Mouse (Mus musculus) small intestine, adult 2 months (tissue): Measurements from ENCODE around the gene Gen1. TPM values are rescaled to one million over a fixed set of nuclear protein-coding genes. Genes with fewer than 3 reads are reported as not detected.
A peak's percentile ranks its signal among the peaks of the same experiment; 100 is the strongest.

Experiments used
- H3K27ac ChIP-seq: fragments of 200-500 bp; 2 replicates; pipeline ENCODE4 v1.5.1; 2012; ENCODE audit warnings: low read depth, low read length, control low read depth, inconsistent platforms; ENCODE audit not compliant: insufficient read depth
- H3K27me3 ChIP-seq: fragments of 200-500 bp; 2 replicates; pipeline ENCODE4 v1.6.1; 2012; ENCODE audit warnings: mild to moderate bottlenecking, moderate library complexity, low read length, inconsistent platforms; ENCODE audit not compliant: control insufficient read depth, insufficient read depth
- H3K36me3 ChIP-seq: fragments of 200-500 bp; 2 replicates; pipeline ENCODE4 v1.6.1; 2012; ENCODE audit warnings: mild to moderate bottlenecking, low read length, control low read depth, inconsistent platforms; ENCODE audit not compliant: control insufficient read depth, insufficient read depth
- H3K4me1 ChIP-seq: fragments of 200-500 bp; 2 replicates; pipeline ENCODE4 v1.6.1; 2012; ENCODE audit warnings: low read length, inconsistent platforms, mixed read lengths; ENCODE audit not compliant: control insufficient read depth, insufficient read depth, insufficient read length
- H3K4me3 ChIP-seq: fragments of 200-500 bp; 2 replicates; pipeline ENCODE4 v1.5.1; 2012; ENCODE audit warnings: low read depth, mild to moderate bottlenecking, control low read depth, inconsistent platforms, low read length, moderate library complexity
- CTCF ChIP-seq: fragments of 200-500 bp; IDR thresholded peaks from 2 replicates; pipeline ENCODE4 v1.5.1; 2012; ENCODE audit warnings: low read depth, mild to moderate bottlenecking, control low read depth, inconsistent platforms, low read length, moderate library complexity, mixed read lengths; ENCODE audit not compliant: insufficient replicate concordance, insufficient read length; ENCODE audit errors: extremely low read depth
- POLR2A ChIP-seq: fragments of 200-500 bp; IDR thresholded peaks from 2 replicates; pipeline ENCODE4 v1.6.1; 2012; ENCODE audit warnings: low read depth, mild to moderate bottlenecking, control low read depth, inconsistent platforms, low read length, moderate library complexity
- WGBS: fragments of 180-500 bp; shearing (Covaris S2); methylation state at CpG from one replicate; pipeline ENCODE4 v1.1.7; 2018; 5-methylcytosine and 5-hydroxymethylcytosine counted together
- polyA plus RNA-seq: library from polyadenylated mRNA; depleted of rRNA; stranded (reverse); fragments of >200 nt; gene quantifications from 2 replicates; pipeline ENCODE4 v1.2.3, GENCODE M21; 2012

The Gen1 gene
- polyA plus RNA-seq, 1 experiment = 0.18 TPM

GRCm38 (mm10) chr12:11279886-11280285 lies 14.3 kb upstream of the Gen1 start:
- H3K36me3 ChIP-seq = peaks cover 29% of the 10 kb centered on the region
- 95% methylated on average over 3 of the region's 3 CpGs for WGBS
- no peak for TF ChIP-seq CTCF
- no peak for TF ChIP-seq POLR2A

GRCm38 (mm10) chr12:11277207-11277606 lies 11.6 kb upstream of the Gen1 start:
- Histone ChIP-seq H3K27me3 (no peaks in the 10 kb centered on the region), H3K27ac (no peak overlapping the region), H3K36me3 (peaks cover 31% of the 10 kb centered on the region), H3K4me3 (no peak overlapping the region), H3K4me1 (no peaks in the 10 kb centered on the region)
- 89% methylated on average over 6 of the region's 6 CpGs for WGBS
- TF ChIP-seq CTCF = no peak
- no peak for TF ChIP-seq POLR2A

More at GRCm38 (mm10) chr12:11279886-11280285, 14.3 kb upstream of the Gen1 start:
- H3K27ac ChIP-seq = no peak overlapping the region
- no peaks in the 10 kb centered on the region for H3K4me1 ChIP-seq
- H3K27me3 ChIP-seq = no peaks in the 10 kb centered on the region
- H3K4me3 ChIP-seq = no peak overlapping the region

- 82% methylated on average over 2 of the region's 2 CpGs for WGBS
- Histone ChIP-seq H3K4me1 (no peaks in the 10 kb centered on the region), H3K36me3 (peaks cover 32% of the 10 kb centered on the region), H3K4me3 (no peak overlapping the region), H3K27me3 (no peaks in the 10 kb centered on the region), H3K27ac (no peak overlapping the region)
- TF ChIP-seq CTCF = no peak
- no peak for TF ChIP-seq POLR2A
These were observed 11.0 kb upstream of the Gen1 start for GRCm38 (mm10) chr12:11276632-11277031.

GRCm38 (mm10) chr12:11273185-11273584 lies 7.6 kb upstream of the Gen1 start:
- Histone ChIP-seq H3K4me1 (no peaks in the 10 kb centered on the region), H3K27ac (no peak overlapping the region), H3K4me3 (no peak overlapping the region), H3K36me3 (peaks cover 22% of the 10 kb centered on the region), H3K27me3 (no peaks in the 10 kb centered on the region)
- no peak for TF ChIP-seq POLR2A
- WGBS = 81% methylated on average over 1 of the region's 1 CpGs

- no peak overlapping the region for H3K27ac ChIP-seq
- no peaks in the 10 kb centered on the region for H3K27me3 ChIP-seq
- TF ChIP-seq CTCF (no peak), POLR2A (no peak)
- WGBS = 86% methylated on average over 4 of the region's 4 CpGs
- H3K4me3 ChIP-seq = no peak overlapping the region
- H3K4me1 ChIP-seq = no peaks in the 10 kb centered on the region
- peaks cover 20% of the 10 kb centered on the region for H3K36me3 ChIP-seq
These were observed 7.0 kb upstream of the Gen1 start for GRCm38 (mm10) chr12:11272568-11272967.

- Histone ChIP-seq H3K4me1 (peaks cover 3% of the 10 kb centered on the region; the same call in 1 of the 2 replicates), H3K27ac (no peak overlapping the region), H3K4me3 (peak overlapping the region; percentile 54), H3K27me3 (no peaks in the 10 kb centered on the region), H3K36me3 (peaks cover 2% of the 10 kb centered on the region; the same call in 1 of the 2 replicates)
- 6% methylated on average over 4 of the region's 4 CpGs for WGBS
- TF ChIP-seq CTCF = no peak
- TF ChIP-seq POLR2A = no peak
These were observed 1.4 kb upstream of the Gen1 start for GRCm38 (mm10) chr12:11267030-11267429.

GRCm38 (mm10) chr12:11266282-11266985 lies 833 bp upstream of the Gen1 start:
- Histone ChIP-seq H3K36me3 (no peaks in the 10 kb centered on the region), H3K27me3 (no peaks in the 10 kb centered on the region), H3K4me1 (peaks cover 3% of the 10 kb centered on the region; the same call in 1 of the 2 replicates), H3K27ac (peak overlapping the region; percentile 91), H3K4me3 (peak overlapping the region; percentile 96)
- TF ChIP-seq CTCF (no peak), POLR2A (no peak)
- WGBS = 1% methylated on average over 49 of the region's 51 CpGs
